Mouse (Mus musculus) urinary bladder, postnatal 14 days (tissue): ENCODE results near the gene Fntb.

Source experiments
- DNase-seq: peaks from one replicate; pipeline ENCODE4 v3.0.0; 2021; ENCODE audit warnings: low spot score

Gene Fntb

GRCm38 (mm10) chr12:76886826-76887225 lies 121.4 kb downstream of the Fntb start:
- no peak for DNase-seq

GRCm38 (mm10) chr12:76887941-76888340 lies 122.6 kb downstream of the Fntb start:
- DNase-seq: no peak

- no peak for DNase-seq
These were observed 124.2 kb downstream of the Fntb start for GRCm38 (mm10) chr12:76889404-76890184.

GRCm38 (mm10) chr12:76891160-76891559 lies 125.8 kb downstream of the Fntb start:
- DNase-seq: no peak

- no peak for DNase-seq
These were observed 127.7 kb downstream of the Fntb start for GRCm38 (mm10) chr12:76892910-76893695.

GRCm38 (mm10) chr12:76894792-76895559 lies 129.6 kb downstream of the Fntb start:
- DNase-seq: no peak

- DNase-seq: no peak
These were observed 130.4 kb downstream of the Fntb start for GRCm38 (mm10) chr12:76895777-76896176.

- DNase-seq: no peak
These were observed 131.2 kb downstream of the Fntb start for GRCm38 (mm10) chr12:76896566-76896965.

- no peak for DNase-seq
These were observed 131.6 kb downstream of the Fntb start for GRCm38 (mm10) chr12:76897006-76897405.

GRCm38 (mm10) chr12:76898141-76898540 lies 132.8 kb downstream of the Fntb start:
- DNase-seq: no peak

GRCm38 (mm10) chr12:76899261-76899975 lies 134.0 kb downstream of the Fntb start:
- no peak for DNase-seq

GRCm38 (mm10) chr12:76901508-76902294 lies 136.3 kb downstream of the Fntb start:
- no peak for DNase-seq

- no peak for DNase-seq
These were observed 140.9 kb downstream of the Fntb start for GRCm38 (mm10) chr12:76906278-76906677.

GRCm38 (mm10) chr12:76909218-76909617 lies 143.8 kb downstream of the Fntb start:
- no peak for DNase-seq

- DNase-seq: no peak
These were observed 145.0 kb downstream of the Fntb start for GRCm38 (mm10) chr12:76910258-76910940.

- no peak for DNase-seq
These were observed 145.9 kb downstream of the Fntb start for GRCm38 (mm10) chr12:76911171-76911726.

- DNase-seq: peak; percentile 34
These were observed 146.8 kb downstream of the Fntb start for GRCm38 (mm10) chr12:76912193-76912592.

GRCm38 (mm10) chr12:76916163-76916562 lies 150.8 kb downstream of the Fntb start:
- no peak for DNase-seq

GRCm38 (mm10) chr12:76918113-76918512 lies 152.7 kb downstream of the Fntb start:
- DNase-seq: no peak

- DNase-seq: no peak
These were observed 153.5 kb downstream of the Fntb start for GRCm38 (mm10) chr12:76918855-76919254.
